Mouse (Mus musculus) intestine, postnatal 0 days (tissue): ENCODE measurements at regions not wholly inside any gene's neighbourhood (a gene's known extent, or its start where the extent isn't known, plus 50 kb on each side); places are given as distances from the start of the nearest gene placed in this dataset.

Experiments
- ATAC-seq: fragments of 200-750 bp; cut with Nextera tagmentation; 2 replicates; pipeline ENCODE4 v1.8.0; 2017; ENCODE audit warnings: mild to moderate bottlenecking, moderate TSS enrichment, moderate library complexity
- H3K27ac ChIP-seq: fragments of 300-500 bp; sonication (generic); 2 replicates; pipeline ENCODE4 v1.5.1; 2014; ENCODE audit warnings: mild to moderate bottlenecking, low read depth, low read length, moderate library complexity
- H3K27me3 ChIP-seq: fragments of 300-500 bp; sonication (generic); replicated peaks from 2 replicates; pipeline ENCODE4 v1.6.1; 2014; ENCODE audit warnings: low read length, mixed read lengths; ENCODE audit not compliant: control insufficient read depth, insufficient read depth
- H3K36me3 ChIP-seq: fragments of 300-500 bp; sonication (generic); 2 replicates; pipeline ENCODE4 v1.6.1; 2014; ENCODE audit warnings: mild to moderate bottlenecking, moderate library complexity; ENCODE audit not compliant: control insufficient read depth, insufficient read depth
- H3K4me1 ChIP-seq: fragments of 300-500 bp; sonication (generic); replicated peaks from 2 replicates; pipeline ENCODE4 v1.6.1; 2014; ENCODE audit warnings: antibody characterized with exemption, low read length, mixed read lengths; ENCODE audit not compliant: control insufficient read depth, insufficient read depth
- H3K4me2 ChIP-seq: fragments of 300-500 bp; sonication (generic); replicated peaks from 2 replicates; pipeline ENCODE4 v1.6.1; 2014; ENCODE audit warnings: low read depth, mild to moderate bottlenecking, moderate library complexity
- H3K4me3 ChIP-seq: fragments of 300-500 bp; sonication (generic); 2 replicates; pipeline ENCODE4 v1.5.1; 2014; ENCODE audit warnings: low read depth, low read length
- H3K9ac ChIP-seq: fragments of 300-500 bp; sonication (generic); 2 replicates; pipeline ENCODE4 v1.6.1; 2014; ENCODE audit warnings: mild to moderate bottlenecking, low read depth, low read length
- H3K9me3 ChIP-seq: fragments of 300-500 bp; sonication (generic); 2 replicates; pipeline ENCODE4 v1.6.1; 2016; ENCODE audit warnings: mixed run types; ENCODE audit not compliant: control insufficient read depth
- CTCF ChIP-seq: sonication (generic); IDR thresholded peaks from 2 replicates; pipeline ENCODE4 v1.5.1; 2016; ENCODE audit warnings: low read depth, mild to moderate bottlenecking, control low read depth, antibody characterized with exemption, moderate library complexity
- WGBS: fragments of 180-500 bp; shearing (Covaris S2); extraction: QIAGEN DNeasy Blood & Tissue Kit; methylation state at CpG from one replicate; pipeline ENCODE4 v1.1.7; 2014; 5-methylcytosine and 5-hydroxymethylcytosine counted together

DNA sequence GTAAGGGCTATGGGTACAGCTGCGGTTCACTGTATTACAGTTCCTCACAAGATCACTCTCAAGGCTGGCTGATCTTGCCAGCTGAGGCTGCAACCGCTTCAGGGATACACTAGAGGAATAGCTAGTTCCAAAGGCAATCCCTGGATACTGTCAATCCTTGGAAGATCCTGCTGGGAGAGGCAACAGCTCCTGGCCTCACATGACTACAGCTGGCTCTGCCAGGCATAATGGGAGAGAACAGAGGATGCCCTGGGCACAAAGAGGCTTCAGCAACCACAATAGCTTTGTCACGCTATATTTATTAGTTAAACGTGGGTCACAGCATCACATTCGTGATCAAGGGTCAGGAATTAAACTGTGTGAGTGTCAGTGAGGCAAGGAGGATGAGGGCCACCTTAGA lies 94.3 kb upstream of the Supt20 start:
- ATAC-seq, result no peak
- Histone ChIP-seq H3K9me3 (no peaks in the 10 kb centered on the region), H3K36me3 (no peaks in the 10 kb centered on the region), H3K27me3 (no peaks in the 10 kb centered on the region), H3K4me2 (no peak overlapping the region), H3K4me3 (no peak overlapping the region), H3K27ac (no peak overlapping the region), H3K9ac (no peak overlapping the region), H3K4me1 (no peaks in the 10 kb centered on the region)
- TF ChIP-seq CTCF, result no peak
- 69% methylated on average over 5 of the region's 5 CpGs for WGBS

DNA sequence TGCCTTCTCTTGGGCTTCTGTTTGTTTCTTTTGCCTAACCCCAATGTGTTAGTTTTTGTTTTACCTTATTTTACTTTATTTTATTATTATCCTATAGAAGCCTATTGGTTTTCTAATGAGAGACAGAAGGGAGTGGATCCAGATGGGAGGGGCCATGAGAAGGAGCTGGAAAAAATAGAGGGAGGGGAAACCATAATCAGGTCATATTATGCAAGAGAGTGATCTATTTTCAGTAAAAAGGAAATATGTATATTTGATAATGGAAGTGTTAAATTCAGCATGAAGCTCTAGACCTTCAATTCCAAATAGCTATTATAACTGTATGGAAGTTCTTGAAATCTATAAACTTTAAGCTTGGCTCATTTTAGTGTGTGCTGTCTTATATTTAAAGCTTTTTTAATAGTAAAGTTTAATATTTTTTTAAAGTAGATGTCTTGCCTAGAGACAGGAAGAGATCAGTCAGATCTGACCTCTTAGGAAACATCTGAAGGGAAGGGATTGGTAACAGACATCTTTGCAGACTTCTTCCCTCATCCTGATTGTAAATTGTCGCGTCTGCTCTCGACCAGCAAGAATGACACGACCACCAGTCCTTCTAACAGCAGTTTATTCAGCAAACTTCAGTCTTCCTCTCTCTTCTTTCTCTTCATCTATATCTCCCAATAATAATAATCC lies 87.8 kb upstream of the Supt20 start:
- 62% methylated on average over 4 of the region's 4 CpGs for WGBS

GRCm38 (mm10) chr3:54611431-54611990 lies 81.1 kb upstream of the Supt20 start:
- Histone ChIP-seq H3K36me3 (no peaks in the 10 kb centered on the region), H3K4me3 (no peak overlapping the region), H3K9me3 (no peaks in the 10 kb centered on the region), H3K4me1 (no peaks in the 10 kb centered on the region), H3K27ac (no peak overlapping the region), H3K4me2 (no peak overlapping the region), H3K9ac (no peak overlapping the region), H3K27me3 (no peaks in the 10 kb centered on the region)
- ATAC-seq, result no peak
- no peak for TF ChIP-seq CTCF
- 60% methylated on average over 10 of the region's 10 CpGs for WGBS

More for the DNA sequence above, 87.8 kb upstream of the Supt20 start:
- no peak for TF ChIP-seq CTCF
- ATAC-seq, result no peak
- H3K4me3 ChIP-seq, result no peak overlapping the region
- no peak overlapping the region for H3K9ac ChIP-seq
- H3K9me3 ChIP-seq, result no peaks in the 10 kb centered on the region
- no peaks in the 10 kb centered on the region for H3K36me3 ChIP-seq
- no peaks in the 10 kb centered on the region for H3K4me1 ChIP-seq
- no peak overlapping the region for H3K4me2 ChIP-seq
- no peaks in the 10 kb centered on the region for H3K27me3 ChIP-seq
- H3K27ac ChIP-seq, result no peak overlapping the region

GRCm38 (mm10) chr3:54613845-54614244 lies 78.8 kb upstream of the Supt20 start:
- WGBS, result 75% methylated on average over 2 of the region's 2 CpGs
- TF ChIP-seq CTCF, result no peak
- H3K4me1 ChIP-seq, result no peaks in the 10 kb centered on the region

GRCm38 (mm10) chr3:54617298-54617697 lies 75.3 kb upstream of the Supt20 start:
- H3K27me3 ChIP-seq, result no peaks in the 10 kb centered on the region
- no peak overlapping the region for H3K4me3 ChIP-seq
- TF ChIP-seq CTCF, result no peak
- no peaks in the 10 kb centered on the region for H3K9me3 ChIP-seq
- no peaks in the 10 kb centered on the region for H3K4me1 ChIP-seq
- WGBS, result 94% methylated on average over 4 of the region's 4 CpGs
- H3K9ac ChIP-seq, result no peak overlapping the region
- H3K27ac ChIP-seq, result no peak overlapping the region
- no peak overlapping the region for H3K4me2 ChIP-seq
- H3K36me3 ChIP-seq, result no peaks in the 10 kb centered on the region
- no peak for ATAC-seq

More at GRCm38 (mm10) chr3:54613845-54614244, 78.8 kb upstream of the Supt20 start:
- Histone ChIP-seq H3K27ac (no peak overlapping the region), H3K36me3 (no peaks in the 10 kb centered on the region), H3K9ac (no peak overlapping the region), H3K27me3 (no peaks in the 10 kb centered on the region), H3K4me2 (no peak overlapping the region), H3K4me3 (no peak overlapping the region), H3K9me3 (no peaks in the 10 kb centered on the region)
- ATAC-seq, result no peak

DNA sequence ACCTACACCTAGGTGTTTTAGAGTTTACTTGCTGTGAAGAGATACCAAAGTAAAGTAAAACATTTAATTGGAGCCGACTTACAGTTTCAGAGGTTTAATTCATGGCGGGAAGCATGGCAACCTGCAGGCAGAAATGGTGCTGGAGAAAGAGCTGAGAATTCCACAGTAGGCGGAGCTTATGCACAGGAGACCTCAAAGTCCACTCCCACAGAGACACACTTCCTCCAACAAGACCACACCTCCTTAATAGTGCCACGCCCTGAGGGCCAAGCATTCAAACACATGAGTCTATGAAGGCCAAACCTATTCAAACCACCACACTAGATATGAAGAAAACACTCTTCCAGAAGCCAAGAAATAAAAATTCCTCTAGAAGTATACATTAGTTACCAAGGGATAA lies 74.3 kb upstream of the Supt20 start:
- TF ChIP-seq CTCF, result no peak
- no peak overlapping the region for H3K4me3 ChIP-seq
- 92% methylated on average over 4 of the region's 4 CpGs for WGBS
- no peaks in the 10 kb centered on the region for H3K9me3 ChIP-seq
- no peak overlapping the region for H3K27ac ChIP-seq
- no peaks in the 10 kb centered on the region for H3K4me1 ChIP-seq
- H3K27me3 ChIP-seq, result no peaks in the 10 kb centered on the region
- H3K9ac ChIP-seq, result no peak overlapping the region
- no peak for ATAC-seq
- no peak overlapping the region for H3K4me2 ChIP-seq
- H3K36me3 ChIP-seq, result no peaks in the 10 kb centered on the region
